Mouse (Mus musculus): ENCODE results near the gene Ptprk. TPM values are rescaled to one million over a fixed set of nuclear protein-coding genes. Genes with fewer than 3 reads are reported as not detected.

Gene Ptprk
- total RNA-seq, 2 experiments from 2014 or later, result 9.4 to 17.8 TPM

- DNase-seq, result no peak
Observed at GRCm38 (mm10) chr10:28185326-28185725, 110.7 kb downstream of the Ptprk start.

- no peak for DNase-seq
Observed at GRCm38 (mm10) chr10:28186018-28186800, 111.6 kb downstream of the Ptprk start.

GRCm38 (mm10) chr10:28191440-28191839 is 116.8 kb downstream of the Ptprk start:
- DNase-seq, result no peak

GRCm38 (mm10) chr10:28193630-28194029 is 119.0 kb downstream of the Ptprk start:
- no peak for DNase-seq

GRCm38 (mm10) chr10:28200609-28201008 is 126.0 kb downstream of the Ptprk start:
- DNase-seq, result no peak

- no peak for DNase-seq
Observed at GRCm38 (mm10) chr10:28209394-28209793, 134.8 kb downstream of the Ptprk start.

GRCm38 (mm10) chr10:28212083-28212482 is 137.5 kb downstream of the Ptprk start:
- no peak for DNase-seq

GRCm38 (mm10) chr10:28215153-28215552 is 140.5 kb downstream of the Ptprk start:
- DNase-seq, result no peak

- DNase-seq, result no peak
Observed at GRCm38 (mm10) chr10:28223602-28224001, 149.0 kb downstream of the Ptprk start.

- no peak for DNase-seq
Observed at GRCm38 (mm10) chr10:28224376-28224775, 149.8 kb downstream of the Ptprk start.

- no peak for DNase-seq
Observed at GRCm38 (mm10) chr10:28225536-28226075, 151.0 kb downstream of the Ptprk start.

- no peak for DNase-seq
Observed at GRCm38 (mm10) chr10:28227732-28228131, 153.1 kb downstream of the Ptprk start.

GRCm38 (mm10) chr10:28228208-28228607 is 153.6 kb downstream of the Ptprk start:
- no peak for DNase-seq

- DNase-seq, result no peak
Observed at GRCm38 (mm10) chr10:28232273-28233167, 157.9 kb downstream of the Ptprk start.

- no peak for DNase-seq
Observed at GRCm38 (mm10) chr10:28249047-28249446, 174.4 kb downstream of the Ptprk start.

GRCm38 (mm10) chr10:28251385-28251784 is 176.8 kb downstream of the Ptprk start:
- no peak for DNase-seq

GRCm38 (mm10) chr10:28260651-28261050 is 186.0 kb downstream of the Ptprk start:
- DNase-seq, result no peak

GRCm38 (mm10) chr10:28262159-28262558 is 187.5 kb downstream of the Ptprk start:
- DNase-seq, result no peak

GRCm38 (mm10) chr10:28263546-28263945 is 188.9 kb downstream of the Ptprk start:
- DNase-seq, result no peak

GRCm38 (mm10) chr10:28270273-28270672 is 195.7 kb downstream of the Ptprk start:
- DNase-seq, result no peak

- DNase-seq, result no peak
Observed at GRCm38 (mm10) chr10:28271729-28272606, 197.3 kb downstream of the Ptprk start.

- no peak for DNase-seq
Observed at GRCm38 (mm10) chr10:28278757-28279156, 204.1 kb downstream of the Ptprk start.
